Mouse (Mus musculus) thymus, postnatal 0 days (tissue): ENCODE data around the gene Gm20388. TPM values are rescaled to one million over a fixed set of nuclear protein-coding genes. Genes with fewer than 3 reads are reported as not detected.

Source experiments
- DNase-seq: peaks from one replicate; pipeline ENCODE4 v3.0.0-alpha.2; 2015; ENCODE audit warnings: low spot score
- polyA plus RNA-seq: library from polyadenylated mRNA; unstranded; fragments of >200 nt; fragmentation: Nextera tagmentation; extraction: Ambion mirVana; gene quantifications from 2 replicates; pipeline ENCODE4 v1.2.1, GENCODE M21; 2015

The Gm20388 gene
- polyA plus RNA-seq, 1 experiment from 2014 or later, result not detected

DNA sequence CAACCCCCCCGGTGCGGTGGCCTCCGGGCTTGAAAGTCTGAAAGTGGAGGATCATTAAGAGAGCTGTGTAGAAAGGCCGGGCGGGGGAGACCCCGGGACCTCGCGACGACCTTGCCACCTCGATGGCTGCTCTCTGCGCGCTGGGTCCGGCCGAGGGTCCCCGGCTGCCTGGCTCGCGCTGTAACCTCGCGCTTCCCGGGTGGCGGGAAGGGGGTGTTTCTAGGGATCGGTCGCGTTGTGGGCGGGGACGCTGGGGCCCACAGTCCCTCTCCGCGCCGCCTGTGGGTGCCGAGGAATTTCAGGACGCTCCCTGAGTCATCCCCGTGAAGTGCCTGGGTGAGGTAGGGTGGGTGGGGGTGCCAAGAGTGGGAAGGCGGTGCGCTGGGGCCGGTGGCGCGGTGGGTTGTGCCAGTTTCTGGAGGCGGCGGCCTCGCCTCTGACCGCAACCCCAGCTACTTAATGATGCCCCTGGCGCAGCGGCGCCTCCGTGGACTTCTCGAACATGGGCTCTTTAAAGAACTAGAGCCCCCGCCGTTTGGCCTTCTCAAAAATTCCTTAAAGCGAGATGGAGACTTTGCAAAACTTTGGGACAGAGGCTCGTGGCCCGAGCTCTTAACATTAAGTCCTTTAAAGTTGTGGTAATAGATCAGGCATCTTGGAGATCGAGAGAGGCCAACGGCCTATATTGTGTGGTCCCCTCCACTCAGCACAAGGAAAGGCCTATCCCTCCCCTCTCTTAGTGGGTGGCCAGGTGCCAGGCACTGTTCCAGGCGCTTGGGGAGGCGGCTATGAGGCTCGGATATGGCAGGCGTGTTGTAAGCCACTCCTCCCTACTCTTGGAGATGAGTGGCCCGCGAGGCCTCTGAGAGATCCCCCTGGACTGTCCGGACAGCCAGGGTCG, 625.9 kb downstream of the Gm20388 start:
- DNase-seq, result no peak

GRCm38 (mm10) chr8:120537207-120537817, 626.7 kb downstream of the Gm20388 start:
- peak; percentile 92 for DNase-seq

DNA sequence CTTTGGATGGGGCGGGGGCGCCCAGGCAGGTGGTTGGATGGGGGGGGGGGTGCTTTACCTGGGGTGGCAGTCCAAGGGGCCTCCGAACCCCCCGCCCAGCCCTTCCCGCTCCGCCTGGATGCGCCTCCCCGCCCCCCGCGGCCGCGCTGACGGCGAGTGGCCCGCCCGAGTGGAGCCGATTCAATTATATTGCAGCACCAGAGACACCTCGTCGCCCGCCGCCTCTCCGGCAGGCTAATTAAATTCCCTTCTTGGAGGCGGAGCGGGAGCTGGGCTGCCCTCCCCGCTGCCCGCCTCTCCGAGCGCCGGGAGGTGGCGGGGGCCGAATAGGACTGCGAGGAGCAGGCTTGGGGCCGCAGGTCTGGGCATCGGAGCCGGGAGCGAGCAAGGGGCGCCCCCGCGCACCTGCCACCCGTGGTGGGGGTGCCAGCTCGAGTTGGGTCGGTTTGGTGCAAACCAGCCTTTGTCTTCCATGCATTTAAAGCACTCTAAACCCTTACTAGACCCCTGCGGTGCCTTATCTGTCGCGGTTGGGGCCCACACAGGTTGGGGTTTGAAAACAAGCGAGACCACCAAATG, 627.3 kb downstream of the Gm20388 start:
- DNase-seq, result no peak

DNA sequence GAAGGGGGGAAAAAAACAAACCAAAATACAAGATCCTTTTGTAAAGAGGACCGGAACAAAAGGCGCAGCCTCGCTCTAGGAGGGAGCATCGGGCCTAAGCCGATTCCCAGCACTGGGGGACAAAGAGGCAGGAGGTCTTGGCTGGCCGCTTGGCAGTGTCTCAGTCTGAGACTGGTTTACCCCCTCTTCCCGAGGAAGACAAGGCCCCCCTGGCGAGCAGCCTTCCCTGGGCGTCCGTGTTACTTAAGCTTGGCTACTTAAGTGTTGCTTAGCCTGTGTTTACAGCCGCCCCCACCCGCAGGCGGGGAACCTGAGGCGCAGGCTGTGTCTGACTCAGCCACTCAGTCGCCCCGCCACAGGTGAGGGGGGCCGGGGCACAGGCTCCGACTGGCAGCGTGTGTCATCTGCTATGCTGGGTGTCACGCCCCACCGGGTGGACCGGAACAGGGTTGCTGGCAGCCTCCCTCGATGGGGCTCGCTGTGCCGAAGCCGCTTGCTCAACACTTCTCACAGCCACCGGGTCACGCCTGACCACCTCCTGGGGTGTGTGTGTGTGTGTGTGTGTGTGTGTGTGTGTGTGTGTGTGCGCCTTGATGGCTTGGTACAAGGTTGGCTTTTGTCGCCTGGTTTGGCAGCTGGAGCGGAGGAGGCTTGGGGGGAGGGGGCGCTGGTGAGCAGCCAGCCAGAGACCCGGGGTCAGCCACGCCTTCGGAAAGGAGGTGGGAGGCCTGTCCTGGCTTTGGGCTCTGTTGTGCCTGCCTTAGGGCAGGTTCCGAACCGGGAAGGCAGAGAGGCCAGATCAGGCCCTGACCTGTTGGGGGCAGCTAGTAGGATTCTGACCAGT, 628.0 kb downstream of the Gm20388 start:
- peak; percentile 93 for DNase-seq

DNA sequence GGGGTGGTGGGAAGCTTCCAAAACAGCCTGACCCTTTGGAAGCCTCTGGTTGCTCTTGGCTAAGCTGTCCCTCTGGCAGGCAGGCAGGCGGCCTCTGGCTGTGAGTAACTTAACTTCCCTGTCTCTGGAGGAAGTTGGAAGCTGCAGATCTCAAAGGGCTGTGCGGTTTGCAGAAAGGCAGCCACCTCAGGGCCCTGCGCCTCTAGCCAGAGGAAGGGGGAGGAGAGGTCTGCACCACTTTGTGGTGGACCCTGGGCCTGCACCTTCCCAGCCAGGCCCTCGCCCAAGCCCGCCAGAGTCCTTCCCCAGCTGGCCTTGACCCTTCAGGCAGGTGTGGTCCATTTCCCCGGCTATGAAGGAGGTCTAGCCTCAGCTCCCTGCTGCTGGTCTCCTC, 628.7 kb downstream of the Gm20388 start:
- peak; percentile 64 for DNase-seq

DNA sequence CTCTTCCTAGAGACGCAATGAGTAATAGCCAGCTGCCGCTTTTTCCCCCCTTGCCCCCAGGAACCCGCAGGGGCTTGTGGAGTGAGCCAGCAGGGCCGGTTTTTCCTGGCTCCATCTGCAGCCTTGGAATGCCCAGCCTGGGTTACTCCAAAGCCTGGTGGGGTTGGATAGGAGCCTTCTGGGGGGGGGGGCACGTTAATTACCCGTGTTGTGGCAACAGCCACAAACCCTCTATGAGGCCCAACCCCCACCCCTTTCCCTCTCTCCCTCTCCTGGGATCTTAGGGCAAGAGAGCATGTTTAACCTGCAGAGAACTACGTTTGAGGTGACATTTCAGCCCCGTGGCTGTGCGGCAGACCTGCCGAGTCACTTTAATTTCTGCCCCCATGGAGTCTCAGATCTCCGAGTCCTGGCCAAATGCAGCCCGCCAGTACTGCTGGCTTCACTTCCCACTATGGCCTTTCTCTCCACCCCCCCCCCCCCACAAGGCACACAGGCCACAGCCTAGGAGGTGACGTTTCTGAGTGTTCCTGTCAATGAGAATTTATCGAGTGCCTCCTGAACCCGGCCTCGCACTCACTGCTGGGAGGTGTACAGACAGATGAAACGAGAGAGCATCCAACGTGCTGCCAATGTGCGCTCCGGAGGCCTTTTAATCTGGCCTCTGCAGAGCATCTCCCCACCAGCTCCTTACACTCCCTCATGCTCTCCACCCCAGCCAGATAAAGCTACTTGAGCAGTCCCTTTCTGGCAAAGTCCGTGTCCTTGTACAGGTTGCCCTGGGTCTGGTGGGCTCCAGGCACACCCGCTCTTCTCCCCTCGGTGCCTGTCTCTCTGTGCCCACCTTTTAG, 629.4 kb downstream of the Gm20388 start:
- peak; percentile 49 for DNase-seq

GRCm38 (mm10) chr8:120542995-120543394, 632.4 kb downstream of the Gm20388 start:
- peak; percentile 50 for DNase-seq

DNA sequence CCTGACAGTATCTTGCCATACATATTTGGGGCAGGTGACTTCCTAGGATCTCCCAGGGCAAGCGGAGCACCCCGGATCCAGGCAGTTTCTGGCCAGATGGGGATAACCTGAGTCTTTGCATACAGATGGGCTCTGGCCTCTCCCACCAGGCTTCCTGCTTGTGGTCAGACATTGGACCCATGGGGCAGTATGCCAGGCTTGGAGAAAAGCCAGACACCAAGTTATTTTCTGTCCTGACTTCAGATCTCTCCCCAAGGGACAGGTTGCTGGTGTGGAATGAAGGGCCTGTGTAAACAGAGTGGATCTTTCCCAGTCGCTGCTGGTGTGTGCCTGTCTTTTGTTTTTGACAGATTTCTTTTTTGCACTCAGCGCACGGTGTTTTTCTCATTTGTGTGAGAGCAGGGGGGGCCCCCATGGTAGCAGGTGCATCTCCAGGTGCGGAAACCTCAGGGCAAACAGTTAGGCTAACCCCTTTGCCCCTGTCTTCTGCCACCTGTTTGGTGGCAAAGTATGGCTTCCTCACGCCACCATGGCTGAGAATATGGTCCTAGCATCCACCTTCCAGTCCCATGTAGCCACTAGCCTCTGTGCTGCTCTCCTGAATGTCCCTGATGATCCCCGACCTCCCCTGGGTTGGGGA, 632.9 kb downstream of the Gm20388 start:
- DNase-seq, result peak; percentile 92

- peak; percentile 85 for DNase-seq
Observed at GRCm38 (mm10) chr8:120544155-120544554, 633.5 kb downstream of the Gm20388 start.

DNA sequence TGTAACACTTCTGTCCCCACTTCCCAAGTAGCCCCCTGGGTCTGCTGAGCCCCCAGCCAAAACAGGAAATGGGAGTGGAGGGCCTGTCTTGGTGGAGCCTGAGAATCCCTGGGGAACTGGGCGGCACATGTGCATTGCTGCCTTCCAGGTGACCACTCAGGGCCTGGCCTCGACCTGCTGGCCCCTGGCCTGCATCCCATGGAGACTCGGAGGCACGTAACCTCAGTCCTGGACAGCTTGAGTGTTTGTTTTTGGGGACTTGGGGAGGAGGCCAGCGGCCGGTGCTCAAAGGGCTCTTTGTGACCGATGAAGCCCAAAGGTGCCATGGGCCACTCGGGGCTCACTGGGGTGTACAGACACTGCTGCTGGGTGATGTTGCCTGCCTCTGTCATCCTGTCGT, 636.9 kb downstream of the Gm20388 start:
- no peak for DNase-seq

DNA sequence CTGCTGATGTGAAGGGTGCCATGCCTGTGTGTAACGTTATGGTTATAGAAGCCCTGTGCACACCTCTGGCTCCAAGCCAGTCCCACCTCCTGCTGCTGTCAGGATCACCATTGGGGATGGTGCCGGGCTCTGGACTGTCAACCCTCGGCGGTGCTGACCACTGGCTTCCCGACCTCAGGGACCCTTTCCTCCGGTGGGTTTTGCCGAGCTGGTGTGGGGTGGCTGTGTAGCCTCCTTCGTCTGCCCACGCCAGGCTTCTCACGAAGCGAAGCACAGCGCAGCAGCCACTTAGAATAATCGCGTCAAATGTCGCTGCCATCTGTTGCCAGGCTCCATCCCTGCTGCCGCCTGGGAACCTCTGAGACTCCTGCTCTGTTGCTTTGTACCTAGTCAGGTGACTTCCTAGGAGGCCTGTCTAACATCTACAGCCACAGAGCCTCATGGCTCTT, 637.7 kb downstream of the Gm20388 start:
- DNase-seq, result no peak

- no peak for DNase-seq
Observed at GRCm38 (mm10) chr8:120549321-120549921, 638.8 kb downstream of the Gm20388 start.

DNA sequence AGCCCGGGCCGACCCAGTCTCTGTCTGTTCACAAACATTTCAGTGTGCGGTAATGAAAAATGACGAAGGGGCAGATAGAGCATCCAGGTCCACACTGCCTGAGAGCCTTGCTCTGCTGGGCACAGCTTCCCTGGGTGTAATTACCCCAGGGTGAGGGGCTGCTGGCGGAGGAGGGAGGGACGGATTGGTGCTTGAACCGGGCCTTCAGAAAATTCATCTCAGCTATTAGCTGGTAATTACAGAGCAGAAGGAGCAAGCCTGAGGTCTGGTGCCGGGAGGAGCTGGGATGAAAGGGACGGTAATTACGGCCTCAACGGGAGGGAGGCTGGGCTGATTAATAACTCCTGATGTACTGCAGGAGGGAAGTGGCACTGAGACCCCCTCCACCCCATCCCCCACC, 639.3 kb downstream of the Gm20388 start:
- DNase-seq, result no peak

DNA sequence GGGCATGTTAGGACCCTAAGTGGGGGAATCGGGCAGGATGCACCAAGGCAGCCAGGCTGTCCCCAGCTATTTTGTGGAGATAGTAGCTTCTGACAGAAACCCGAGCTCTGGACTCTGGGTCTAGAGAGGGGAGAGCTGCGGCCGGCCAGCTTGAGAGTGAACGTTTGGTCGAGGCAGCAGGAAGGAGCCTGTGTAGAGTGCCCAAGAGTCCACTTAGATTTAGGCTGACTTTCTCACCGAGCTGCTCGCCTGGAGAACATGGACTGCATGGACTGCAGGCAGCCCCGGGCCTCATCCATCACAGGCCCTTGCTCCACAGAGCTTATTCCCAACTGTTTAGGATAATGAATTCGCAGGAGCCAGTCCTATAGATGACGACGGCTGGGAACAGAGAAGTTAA, 639.8 kb downstream of the Gm20388 start:
- no peak for DNase-seq

DNA sequence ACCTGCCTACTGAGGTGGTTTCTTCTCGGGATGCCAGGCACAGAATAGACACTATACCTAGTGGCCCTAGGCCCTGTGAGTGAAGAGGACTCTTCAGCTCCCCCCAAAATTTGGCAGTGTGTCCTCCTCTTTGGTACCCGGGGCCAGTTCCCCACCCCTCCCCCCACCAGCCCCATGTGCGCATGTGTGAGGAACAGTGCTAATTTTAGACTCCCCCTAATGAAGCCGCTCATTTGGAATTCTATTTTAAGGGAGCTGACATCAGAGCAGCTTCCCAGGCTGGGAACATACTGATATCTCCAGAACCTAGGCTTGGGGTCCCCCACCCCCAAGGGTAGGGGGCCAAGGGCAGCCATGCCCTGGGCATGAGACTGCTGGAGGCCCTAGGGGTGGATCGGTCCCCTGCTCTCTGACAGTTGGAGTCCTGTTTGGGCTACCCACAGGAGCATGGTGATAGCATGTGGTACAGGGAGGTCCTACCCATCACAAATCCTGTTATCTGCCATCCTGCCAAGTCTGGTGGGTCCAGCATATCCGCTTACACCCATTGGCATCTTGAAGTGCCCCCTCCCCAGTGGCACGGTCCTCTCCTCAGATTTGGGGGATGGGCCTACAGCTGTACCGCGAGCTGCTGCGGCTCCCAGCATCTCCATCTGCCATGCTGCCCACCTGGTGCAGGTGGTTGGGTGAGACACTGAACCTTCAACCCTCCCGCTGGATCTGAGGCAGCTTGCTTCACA, 640.5 kb downstream of the Gm20388 start:
- DNase-seq, result peak; percentile 45

DNA sequence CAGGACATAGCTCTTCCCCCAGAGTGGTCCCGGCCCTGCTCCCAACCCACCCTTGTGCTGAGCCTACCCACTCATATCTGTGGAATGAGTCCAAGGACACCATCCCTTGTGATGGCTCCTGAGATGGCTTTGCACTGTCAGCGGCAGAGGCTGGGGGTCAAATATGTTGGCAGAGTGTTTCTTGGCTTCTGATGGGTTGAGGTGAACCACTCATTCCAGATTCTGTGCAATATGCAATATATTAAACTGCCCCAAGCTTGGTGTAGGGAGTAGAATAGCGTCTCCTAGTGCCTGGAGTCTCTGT, 641.0 kb downstream of the Gm20388 start:
- no peak for DNase-seq

DNA sequence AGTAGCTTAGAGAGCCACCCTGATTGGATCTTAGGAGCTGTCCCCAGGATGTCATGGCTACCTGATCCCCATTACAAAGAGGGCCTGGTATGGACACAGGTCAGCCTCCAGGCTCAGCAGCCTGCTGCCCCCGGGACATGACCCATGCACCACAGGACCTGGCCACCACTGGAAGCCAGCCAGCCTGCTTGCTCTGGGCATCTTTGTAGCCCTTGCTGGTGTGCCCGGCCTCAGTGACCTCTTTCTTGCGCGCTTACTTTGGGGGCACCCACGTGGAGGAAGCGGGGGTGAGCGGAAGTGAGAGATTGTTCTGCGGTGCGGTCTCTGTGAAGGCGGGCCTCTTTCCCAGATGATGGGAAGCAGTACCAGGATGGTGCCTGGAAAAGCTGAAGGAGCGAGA, 641.9 kb downstream of the Gm20388 start:
- DNase-seq, result no peak

- DNase-seq, result peak; percentile 47
Observed at GRCm38 (mm10) chr8:120553441-120554123, 642.9 kb downstream of the Gm20388 start.
